Mouse (Mus musculus) adrenal gland, postnatal 4 days (tissue): ENCODE data around the gene Arhgap31. TPM values are rescaled to one million over a fixed set of nuclear protein-coding genes. Genes with fewer than 3 reads are reported as not detected.
"Not testable (repeated sequence)": the region's sequence is repeated elsewhere in the genome, so short reads cannot be mapped to it uniquely, and the experiment has no call there.

Experiments
- DNase-seq, 2 experiments: peaks; one replicate each; pipeline ENCODE4 v3.0.0; 2021 to 2022; ENCODE audit warnings: low spot score in 2 of 2, mixed read lengths in 2 of 2
- total RNA-seq, 2 experiments: library from RNA; stranded (reverse); gene quantifications; 2 replicates each; pipeline ENCODE4 v1.2.3; 2021

Arhgap31 gene
- total RNA-seq, 2 experiments from 2014 or later, result 31.3 to 31.4 TPM

GRCm38 (mm10) chr16:38688531-38689264 is 24.4 kb downstream of the Arhgap31 start:
- DNase-seq, result no peak

GRCm38 (mm10) chr16:38687673-38688072 is 25.4 kb downstream of the Arhgap31 start:
- no peak for DNase-seq

- DNase-seq, result no peak
These were observed 30.0 kb downstream of the Arhgap31 start for GRCm38 (mm10) chr16:38683094-38683493.

- DNase-seq, result no peak
These were observed 31.8 kb downstream of the Arhgap31 start for GRCm38 (mm10) chr16:38681313-38681712.

- DNase-seq, result no peak
These were observed 33.5 kb downstream of the Arhgap31 start for GRCm38 (mm10) chr16:38679431-38680021.

- DNase-seq, result no peak
These were observed 34.2 kb downstream of the Arhgap31 start for GRCm38 (mm10) chr16:38678853-38679252.

- not testable (repeated sequence) for DNase-seq
These were observed 35.1 kb downstream of the Arhgap31 start for GRCm38 (mm10) chr16:38677941-38678340.

GRCm38 (mm10) chr16:38677171-38677570 is 35.9 kb downstream of the Arhgap31 start:
- no peak for DNase-seq

GRCm38 (mm10) chr16:38676647-38677046 is 36.4 kb downstream of the Arhgap31 start:
- no peak for DNase-seq

GRCm38 (mm10) chr16:38675600-38676335 is 37.3 kb downstream of the Arhgap31 start:
- no peak for DNase-seq

GRCm38 (mm10) chr16:38674891-38675290 is 38.2 kb downstream of the Arhgap31 start:
- DNase-seq, result no peak

GRCm38 (mm10) chr16:38673511-38673910 is 39.6 kb downstream of the Arhgap31 start:
- no peak for DNase-seq

- no peak for DNase-seq
These were observed 40.1 kb downstream of the Arhgap31 start for GRCm38 (mm10) chr16:38672947-38673346.

GRCm38 (mm10) chr16:38672370-38672769 is 40.7 kb downstream of the Arhgap31 start:
- no peak for DNase-seq

GRCm38 (mm10) chr16:38670621-38671390 is 42.3 kb downstream of the Arhgap31 start:
- no peak for DNase-seq

GRCm38 (mm10) chr16:38668871-38669675 is 44.0 kb downstream of the Arhgap31 start:
- DNase-seq, result no peak

GRCm38 (mm10) chr16:38666523-38666922 is 46.6 kb downstream of the Arhgap31 start:
- DNase-seq, result no peak

- DNase-seq, result no peak
These were observed 47.1 kb downstream of the Arhgap31 start for GRCm38 (mm10) chr16:38666016-38666415.

GRCm38 (mm10) chr16:38662575-38662974 is 50.5 kb downstream of the Arhgap31 start:
- no peak for DNase-seq

GRCm38 (mm10) chr16:38654308-38654707 is 58.8 kb downstream of the Arhgap31 start:
- DNase-seq, result no peak
